13 mouse cellular contexts compared by ENCODE assay signal in genomic region chr9:44255136-44255521, GRCm38 (mm10). TPM values are rescaled to one million over a fixed set of nuclear protein-coding genes. Genes with fewer than 3 reads are reported as not detected.
A peak's percentile ranks its signal among the peaks of the same experiment; 100 is the strongest.
DNase-seq lines count a peak whose midpoint lies in the region; ATAC-seq and TF ChIP-seq lines count a peak whose summit lies in the region.
"Had no signal": no experiment of that assay in that cellular context is flagged by ENCODE, and none has a peak within 500 bp of the region (broad histone marks: within the 10 kb centered on the region; RNA-seq: fewer than 3 reads in every experiment).

No protein-coding gene starts in this region.

- H3K4me2 ChIP-seq in forebrain, postnatal 0 days (ENCODE audit: low read depth) = no peak overlapping the region
- H3K4me2 ChIP-seq in limb, embryonic 14.5 days (replicated peaks; ENCODE audit: low read depth, low read length, severe bottlenecking) = no peak overlapping the region
- H3K4me2 ChIP-seq: embryonic facial prominence, embryonic 12.5 days; heart, embryonic 15.5 days had no signal

- WGBS in bone marrow, adult 2 months = 75% methylated on average over 6 of the region's 6 CpGs
- 22% methylated on average over 6 of the region's 6 CpGs for WGBS in forebrain, postnatal 0 days
- 43% methylated on average over 6 of the region's 6 CpGs for WGBS in limb, embryonic 14.5 days

- peak overlapping the region; percentile 47 for H3K27ac ChIP-seq in bone marrow, adult 2 months (ENCODE audit: control insufficient read depth, insufficient read depth, low read depth, low read length, poor library complexity)
- H3K27ac ChIP-seq in forebrain, postnatal 0 days (ENCODE audit: low read depth, low read length) = peak overlapping the region; percentile 66
- peak overlapping the region; percentile 5 for H3K27ac ChIP-seq in limb, embryonic 14.5 days (replicated peaks; ENCODE audit: low read depth, low read length)
- H3K27ac ChIP-seq: embryonic facial prominence, embryonic 12.5 days; gastrocnemius, adult 2 months; heart, embryonic 15.5 days had no signal

- no peak for ATAC-seq in forebrain, postnatal 0 days
- no peak for ATAC-seq in limb, embryonic 14.5 days (ENCODE audit: low FRiP score, low read depth)

- peak; percentile 48 for DNase-seq in MN1 (ENCODE audit: low spot score)
- DNase-seq in forebrain, postnatal 0 days = no peak
- no peak for DNase-seq in limb, embryonic 14.5 days (ENCODE audit: low spot score)
- DNase-seq in urinary bladder, adult 2 months (ENCODE audit: low spot score) = no peak
- no peak for DNase-seq in frontal cortex, postnatal 25 days (ENCODE audit: low spot score in 2 of 2)
- no peak for DNase-seq in lung, postnatal 10 days
- DNase-seq: cerebellum, adult 9-11 months; gastrocnemius, adult 2 months; kidney, adult 18-20 months had no signal

- no peak overlapping the region for H3K4me3 ChIP-seq in bone marrow, adult 2 months (replicated peaks; ENCODE audit: control insufficient read depth, low read depth, low read length)
- no peak overlapping the region for H3K4me3 ChIP-seq in forebrain, postnatal 0 days (ENCODE audit: low read depth, low read length)
- H3K4me3 ChIP-seq in limb, embryonic 14.5 days (replicated peaks; ENCODE audit: low read length) = no peak overlapping the region
- H3K4me3 ChIP-seq: embryonic facial prominence, embryonic 12.5 days; gastrocnemius, adult 2 months; heart, embryonic 15.5 days had no signal

- H3K4me1 ChIP-seq in bone marrow, adult 2 months (ENCODE audit: control insufficient read depth, insufficient read depth, low read length) = peaks cover 11% of the 10 kb centered on the region
- peaks cover 12% of the 10 kb centered on the region for H3K4me1 ChIP-seq in forebrain, postnatal 0 days (ENCODE audit: insufficient read depth)
- H3K4me1 ChIP-seq in limb, embryonic 14.5 days (ENCODE audit: control insufficient read depth, insufficient read depth, low read length) = peaks cover 17% of the 10 kb centered on the region
- H3K4me1 ChIP-seq: heart, embryonic 15.5 days had no signal

- no peaks in the 10 kb centered on the region for H3K9me3 ChIP-seq in forebrain, postnatal 0 days (ENCODE audit: low read length)
- no peaks in the 10 kb centered on the region for H3K9me3 ChIP-seq in limb, embryonic 14.5 days (ENCODE audit: control insufficient read depth, low read length)
- H3K9me3 ChIP-seq: embryonic facial prominence, embryonic 12.5 days; heart, embryonic 15.5 days had no signal

- H3K36me3 ChIP-seq in forebrain, postnatal 0 days (ENCODE audit: insufficient read depth) = no peaks in the 10 kb centered on the region; the same call in 1 of the 2 replicates
- peaks cover 4% of the 10 kb centered on the region; the same call in 1 of the 2 replicates for H3K36me3 ChIP-seq in limb, embryonic 14.5 days (ENCODE audit: control insufficient read depth, insufficient read depth, low read length)
- H3K36me3 ChIP-seq: embryonic facial prominence, embryonic 12.5 days; heart, embryonic 15.5 days had no signal

- TF ChIP-seq CTCF in bone marrow, adult 2 months (IDR thresholded peaks at IDR 0.05; ENCODE audit: control insufficient read depth, insufficient read depth, low read length) = no peak
- no peak for TF ChIP-seq CTCF in forebrain, postnatal 0 days (IDR thresholded peaks at IDR 0.05; ENCODE audit: low read depth)

- H3K27me3 ChIP-seq in forebrain, postnatal 0 days (ENCODE audit: insufficient read depth, low read length) = no peaks in the 10 kb centered on the region
- no peaks in the 10 kb centered on the region for H3K27me3 ChIP-seq in limb, embryonic 14.5 days (ENCODE audit: control insufficient read depth, insufficient read depth, low read length)

- H3K9ac ChIP-seq in forebrain, postnatal 0 days = no peak overlapping the region
- no peak overlapping the region for H3K9ac ChIP-seq in limb, embryonic 14.5 days (ENCODE audit: low read depth, low read length, severe bottlenecking)
- H3K9ac ChIP-seq: embryonic facial prominence, embryonic 12.5 days; heart, embryonic 15.5 days had no signal

- TF ChIP-seq POLR2A in bone marrow, adult 2 months (IDR thresholded peaks at IDR 0.05; ENCODE audit: borderline replicate concordance, control insufficient read depth, low read depth, low read length) = no peak
- TF ChIP-seq POLR2A in limb, embryonic 14.5 days (IDR thresholded peaks at IDR 0.05; ENCODE audit: borderline replicate concordance, extremely low read depth, insufficient read depth, insufficient read length) = no peak

RNA-seq across cellular contexts. Expression of gene Pdzd3, which starts 3.9 kb away (rescaled TPM):
- polyA plus RNA-seq in bone marrow, adult 2 months (2011; ENCODE audit: insufficient read depth, insufficient read length, low replicate concordance, missing spikeins) = 2.7 and 7.3 TPM in 2 replicates
- 0.33 and 1.0 TPM in 2 replicates for total RNA-seq in forebrain, postnatal 0 days (2014; rRNA removed)
- 0.43 and 1.0 TPM in 2 replicates for polyA plus RNA-seq in forebrain, postnatal 0 days (2015; fragmentation: Nextera tagmentation; extraction: Ambion mirVana)
- polyA plus RNA-seq in limb, embryonic 14.5 days (2012; rRNA removed) = 0.13 and 0.15 TPM in 2 replicates
- polyA plus RNA-seq in limb, embryonic 14.5 days (2014; fragmentation: Nextera tagmentation; extraction: Ambion mirVana) = not detected in 2 replicates
- polyA plus RNA-seq in urinary bladder, adult 2 months (2012; rRNA removed) = 0.21 and 0.24 TPM in 2 replicates
- polyA plus RNA-seq: neural tube, embryonic 11.5 days had no signal

RNA-seq across cellular contexts. Expression of gene Nlrx1, which starts 13.3 kb away (rescaled TPM):
- 11.6 and 25.0 TPM in 2 replicates for polyA plus RNA-seq in bone marrow, adult 2 months (2011; ENCODE audit: insufficient read depth, insufficient read length, low replicate concordance, missing spikeins)
- total RNA-seq in forebrain, postnatal 0 days (2014; rRNA removed) = 5.8 and 5.9 TPM in 2 replicates
- polyA plus RNA-seq in forebrain, postnatal 0 days (2015; fragmentation: Nextera tagmentation; extraction: Ambion mirVana) = 5.7 and 7.1 TPM in 2 replicates
- 8.6 and 10.5 TPM in 2 replicates for polyA plus RNA-seq in limb, embryonic 14.5 days (2012; rRNA removed)
- polyA plus RNA-seq in limb, embryonic 14.5 days (2014; fragmentation: Nextera tagmentation; extraction: Ambion mirVana) = 12.6 and 13.5 TPM in 2 replicates
- 9.6 and 13.0 TPM in 2 replicates for polyA plus RNA-seq in urinary bladder, adult 2 months (2012; rRNA removed)

RNA-seq across cellular contexts. Expression of gene Ccdc153, which starts 14.7 kb away (rescaled TPM):
- polyA plus RNA-seq in bone marrow, adult 2 months (2011; ENCODE audit: insufficient read depth, insufficient read length, low replicate concordance, missing spikeins) = 1.4 TPM in 1 of 2 replicates, not detected in the other
- total RNA-seq in forebrain, postnatal 0 days (2014; rRNA removed) = 3.5 and 7.8 TPM in 2 replicates
- polyA plus RNA-seq in forebrain, postnatal 0 days (2015; fragmentation: Nextera tagmentation; extraction: Ambion mirVana) = 5.0 and 7.0 TPM in 2 replicates
- not detected in 2 replicates for polyA plus RNA-seq in limb, embryonic 14.5 days (2012; rRNA removed)
- not detected in 2 replicates for polyA plus RNA-seq in limb, embryonic 14.5 days (2014; fragmentation: Nextera tagmentation; extraction: Ambion mirVana)
- polyA plus RNA-seq in urinary bladder, adult 2 months (2012; rRNA removed) = not detected in 2 replicates
- total RNA-seq: gastrocnemius, adult 2 months had no signal
- polyA plus RNA-seq: embryonic facial prominence, embryonic 12.5 days; neural tube, embryonic 11.5 days had no signal

RNA-seq across cellular contexts. Expression of gene Cbl, which starts 21.3 kb away (rescaled TPM):
- 24.3 and 50.5 TPM in 2 replicates for polyA plus RNA-seq in bone marrow, adult 2 months (2011; ENCODE audit: insufficient read depth, insufficient read length, low replicate concordance, missing spikeins)
- 16.0 and 24.4 TPM in 2 replicates for total RNA-seq in forebrain, postnatal 0 days (2014; rRNA removed)
- 6.8 and 14.4 TPM in 2 replicates for polyA plus RNA-seq in forebrain, postnatal 0 days (2015; fragmentation: Nextera tagmentation; extraction: Ambion mirVana)
- 18.3 and 21.0 TPM in 2 replicates for polyA plus RNA-seq in limb, embryonic 14.5 days (2012; rRNA removed)
- polyA plus RNA-seq in limb, embryonic 14.5 days (2014; fragmentation: Nextera tagmentation; extraction: Ambion mirVana) = 15.6 and 16.8 TPM in 2 replicates
- polyA plus RNA-seq in urinary bladder, adult 2 months (2012; rRNA removed) = 14.9 and 16.0 TPM in 2 replicates

RNA-seq across cellular contexts. Expression of gene Abcg4, which starts 33.3 kb away (rescaled TPM):
- polyA plus RNA-seq in bone marrow, adult 2 months (2011; ENCODE audit: insufficient read depth, insufficient read length, low replicate concordance, missing spikeins) = 45.0 and 74.1 TPM in 2 replicates
- 30.6 and 45.2 TPM in 2 replicates for total RNA-seq in forebrain, postnatal 0 days (2014; rRNA removed)
- 15.2 and 20.4 TPM in 2 replicates for polyA plus RNA-seq in forebrain, postnatal 0 days (2015; fragmentation: Nextera tagmentation; extraction: Ambion mirVana)
- 20.8 and 35.7 TPM in 2 replicates for polyA plus RNA-seq in limb, embryonic 14.5 days (2012; rRNA removed)
- polyA plus RNA-seq in limb, embryonic 14.5 days (2014; fragmentation: Nextera tagmentation; extraction: Ambion mirVana) = 4.8 and 5.0 TPM in 2 replicates
- polyA plus RNA-seq in urinary bladder, adult 2 months (2012; rRNA removed) = 7.6 and 8.9 TPM in 2 replicates

Comparison
In these comparisons a context has a peak if more than half of its experiments do, and no peak if none do; other contexts are left out.
1. H3K27ac ChIP-seq: peak in every context shown above with its lines; median percentile 66 in forebrain, postnatal 0 days; 47 in bone marrow, adult 2 months; 5 in limb, embryonic 14.5 days.